Mouse (Mus musculus) kidney, adult 2 months (tissue): ENCODE data around the gene Ube2u. TPM values are rescaled to one million over a fixed set of nuclear protein-coding genes. Genes with fewer than 3 reads are reported as not detected.

Source experiments
- DNase-seq: peaks from one replicate; pipeline ENCODE4 v3.0.0; 2021
- H3K27ac ChIP-seq: fragments of 200-500 bp; 2 replicates; pipeline ENCODE4 v1.5.1; 2012; ENCODE audit warnings: low read depth, low read length, control low read depth, inconsistent platforms; ENCODE audit not compliant: insufficient read depth
- H3K27me3 ChIP-seq: fragments of 200-500 bp; replicated peaks from 2 replicates; pipeline ENCODE4 v1.6.1; 2012; ENCODE audit warnings: mild to moderate bottlenecking, moderate library complexity, low read length, inconsistent platforms; ENCODE audit not compliant: control insufficient read depth, insufficient read depth
- H3K36me3 ChIP-seq: fragments of 200-500 bp; 2 replicates; pipeline ENCODE4 v1.6.1; 2012; ENCODE audit warnings: mild to moderate bottlenecking, moderate library complexity, low read length, inconsistent platforms; ENCODE audit not compliant: control insufficient read depth, insufficient read depth
- H3K4me1 ChIP-seq: fragments of 200-500 bp; 2 replicates; pipeline ENCODE4 v1.6.1; 2011; ENCODE audit warnings: low read length; ENCODE audit not compliant: control insufficient read depth, insufficient read depth
- H3K4me3 ChIP-seq: fragments of 200-500 bp; 2 replicates; pipeline ENCODE4 v1.5.1; 2011; ENCODE audit warnings: mild to moderate bottlenecking, low read depth, low read length, control low read depth; ENCODE audit not compliant: insufficient read depth
- CTCF ChIP-seq: fragments of 200-500 bp; conservative IDR thresholded peaks from 2 replicates; pipeline ENCODE4 v1.5.1; 2011; ENCODE audit warnings: low read depth, mild to moderate bottlenecking, control low read depth, low read length, moderate library complexity, mixed read lengths; ENCODE audit not compliant: insufficient read depth, insufficient read length
- POLR2A ChIP-seq: fragments of 200-500 bp; IDR thresholded peaks from one replicate; pipeline ENCODE4 v1.6.1; 2011; ENCODE audit warnings: low read depth, low read length, control low read depth
- WGBS: fragments of 180-500 bp; shearing (Covaris S2); methylation state at CpG from one replicate; pipeline ENCODE4 v1.1.7; 2018; 5-methylcytosine and 5-hydroxymethylcytosine counted together
- polyA plus RNA-seq: library from polyadenylated mRNA; depleted of rRNA; stranded (reverse); fragments of >200 nt; gene quantifications from 2 replicates; pipeline ENCODE4 v1.2.3, GENCODE M21; 2012

Ube2u gene
- polyA plus RNA-seq, 1 experiment, result 1.7 TPM

DNA sequence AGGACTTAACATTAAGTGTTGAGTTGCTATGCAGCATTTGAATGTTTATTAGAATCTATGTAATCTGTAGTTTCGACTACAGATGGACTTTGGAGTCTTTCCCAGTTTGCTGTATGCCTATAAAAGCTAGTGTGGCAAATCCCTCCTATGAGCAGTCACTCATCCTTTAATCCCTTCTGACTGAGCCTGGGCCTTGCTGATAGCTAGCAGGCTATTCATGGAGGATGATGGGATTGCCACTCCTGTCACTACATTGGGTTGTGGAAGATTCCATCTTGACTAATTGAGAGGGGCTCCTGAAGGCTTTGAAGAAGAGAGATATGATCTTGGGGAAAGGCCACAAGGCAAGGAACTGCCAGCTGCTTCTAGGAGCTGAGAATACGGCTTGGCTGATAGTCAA, 74.6 kb downstream of the Ube2u start:
- H3K27ac ChIP-seq, result no peak overlapping the region
- WGBS, result 83% methylated on average over 2 of the region's 2 CpGs
- no peaks in the 10 kb centered on the region for H3K27me3 ChIP-seq
- no peaks in the 10 kb centered on the region for H3K36me3 ChIP-seq
- H3K4me3 ChIP-seq, result no peak overlapping the region
- H3K4me1 ChIP-seq, result no peaks in the 10 kb centered on the region
- no peak for TF ChIP-seq POLR2A
- TF ChIP-seq CTCF, result no peak
- DNase-seq, result no peak

- Histone ChIP-seq H3K4me1 (no peaks in the 10 kb centered on the region), H3K36me3 (no peaks in the 10 kb centered on the region), H3K27me3 (no peaks in the 10 kb centered on the region), H3K27ac (no peak overlapping the region), H3K4me3 (no peak overlapping the region)
- TF ChIP-seq POLR2A (no peak), CTCF (peak; percentile 87)
- WGBS, result 6% methylated on average over 21 of the region's 21 CpGs
- peak; percentile 73 for DNase-seq
Observed at GRCm38 (mm10) chr4:100588236-100589206, 109.9 kb downstream of the Ube2u start.

DNA sequence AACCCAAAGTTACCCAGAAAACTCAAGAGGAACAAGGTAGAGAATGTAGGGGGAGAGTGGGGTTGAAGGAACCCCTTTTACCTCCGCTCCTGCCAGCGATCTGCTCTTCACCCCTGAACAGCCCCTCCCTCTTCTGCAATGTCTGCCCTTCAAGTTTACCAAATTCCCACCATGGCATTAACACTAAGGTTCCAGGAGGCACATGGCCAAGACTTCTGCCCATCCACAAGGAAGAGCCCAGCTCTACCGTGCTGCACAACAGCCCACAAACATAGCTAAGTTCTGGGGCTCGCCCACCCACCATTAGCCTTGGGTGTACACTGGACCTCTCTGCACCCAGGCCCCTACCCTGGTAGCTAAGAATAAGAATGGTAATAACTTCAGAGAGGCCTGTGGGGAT, 117.1 kb downstream of the Ube2u start:
- TF ChIP-seq POLR2A (no peak), CTCF (no peak)
- 90% methylated on average over 4 of the region's 4 CpGs for whole genome bisulfite sequencing
- Histone ChIP-seq H3K4me1 (no peaks in the 10 kb centered on the region), H3K27me3 (no peaks in the 10 kb centered on the region), H3K36me3 (no peaks in the 10 kb centered on the region), H3K27ac (no peak overlapping the region), H3K4me3 (no peak overlapping the region)
- no peak for DNase-seq

DNA sequence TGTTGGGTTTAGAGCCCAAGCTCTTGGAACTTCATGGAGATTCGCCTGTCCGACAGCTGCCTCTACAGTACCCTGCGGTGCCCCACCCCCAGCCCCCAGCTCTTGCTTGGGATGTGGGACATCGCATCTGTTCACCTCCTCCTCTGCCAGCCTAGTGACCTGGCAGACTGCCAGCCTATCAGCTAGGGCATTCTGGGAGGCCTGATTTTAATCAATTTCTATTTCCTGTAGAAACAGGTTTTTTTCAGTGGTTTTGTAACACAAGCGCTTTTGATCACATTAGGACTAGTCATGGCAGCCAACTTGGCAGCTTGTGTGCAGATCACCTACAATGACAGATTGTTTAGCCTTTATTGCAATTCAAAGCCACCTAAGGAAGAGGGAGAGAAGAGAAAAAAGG, 118.0 kb downstream of the Ube2u start:
- Histone ChIP-seq H3K4me3 (no peak overlapping the region), H3K27me3 (no peaks in the 10 kb centered on the region), H3K4me1 (no peaks in the 10 kb centered on the region), H3K27ac (no peak overlapping the region), H3K36me3 (no peaks in the 10 kb centered on the region)
- no peak for TF ChIP-seq CTCF
- TF ChIP-seq POLR2A, result no peak
- WGBS, result 83% methylated on average over 5 of the region's 5 CpGs
- no peak for DNase-seq

GRCm38 (mm10) chr4:100597049-100597448, 118.4 kb downstream of the Ube2u start:
- Histone ChIP-seq H3K27me3 (no peaks in the 10 kb centered on the region), H3K4me1 (no peaks in the 10 kb centered on the region), H3K27ac (no peak overlapping the region), H3K36me3 (no peaks in the 10 kb centered on the region), H3K4me3 (no peak overlapping the region)
- no peak for TF ChIP-seq POLR2A
- no peak for TF ChIP-seq CTCF
- no peak for DNase-seq
- WGBS, result 71% methylated on average over 4 of the region's 4 CpGs
